Comparison of ENCODE assay signal across 1 mouse cellular context in the genomic region with DNA sequence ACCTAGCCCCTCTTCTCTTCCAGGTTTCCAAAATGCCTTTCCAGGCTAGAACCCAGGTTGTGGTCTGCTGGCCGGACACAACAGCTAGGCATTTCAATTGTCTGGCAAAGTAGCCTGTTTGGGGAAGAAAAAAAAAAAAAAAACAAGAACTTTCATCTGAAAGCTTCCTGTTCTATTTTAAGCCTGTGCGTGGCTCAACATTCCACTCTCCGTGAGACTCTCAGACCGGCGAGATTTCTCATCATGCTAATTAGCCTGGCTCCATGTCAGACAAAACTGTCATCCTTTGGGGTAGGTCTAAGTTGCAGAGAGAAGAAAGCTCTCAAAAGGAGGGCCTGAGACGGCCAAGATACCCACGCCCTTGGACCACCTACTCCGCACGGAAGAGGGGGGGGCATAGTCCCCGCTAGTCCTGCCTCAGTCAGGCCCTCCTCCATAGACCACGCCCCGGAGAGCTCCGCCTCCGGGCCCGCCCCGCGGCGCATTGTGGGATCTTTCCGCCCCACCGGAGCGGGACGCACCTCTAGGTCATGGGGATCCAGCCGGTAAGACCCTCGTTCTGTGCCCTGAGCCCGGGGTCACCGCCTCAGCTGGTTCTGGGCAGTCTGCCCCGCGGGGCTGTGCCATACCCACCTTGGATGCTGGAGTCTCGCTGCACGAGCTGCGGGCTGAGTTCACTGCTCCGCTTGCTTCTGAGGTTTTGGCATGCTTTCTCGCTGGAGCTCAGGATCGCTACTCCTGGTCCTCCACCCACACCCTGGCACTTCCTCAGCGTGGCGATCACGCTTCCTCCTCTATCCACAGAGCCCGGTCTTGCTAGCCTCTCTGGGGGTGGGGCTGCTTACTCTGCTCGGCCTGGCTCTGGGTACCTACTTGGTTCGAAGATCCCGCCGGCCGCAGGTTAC.
A peak's percentile ranks its signal among the peaks of the same experiment; 100 is the strongest.
TF ChIP-seq lines count a peak whose summit lies in the region.

A gene (plus strand): TSS at position 51 of the 905 bp plus-strand sequence.

TF ChIP-seq in MEL, 35 proteins besides CTCF, POLR2A, EP300 and RAD21 (continued from another document):
- TF ChIP-seq ZNF384 (IDR thresholded peaks at IDR 0.05; ENCODE audit: low read depth, low read length) (peak; percentile 86), TBP (IDR thresholded peaks at IDR 0.05; ENCODE audit: low read depth, low read length) (peak; percentile 55), SIN3A (IDR thresholded peaks at IDR 0.05; ENCODE audit: low read length) (no peak), HCFC1 (IDR thresholded peaks at IDR 0.05; ENCODE audit: low read depth, low read length) (peak; percentile 64; the same call in 1 of the 2 replicates), MAZ (IDR thresholded peaks at IDR 0.05; ENCODE audit: low read depth, low read length) (no peak), KAT2A (conservative IDR thresholded peaks at IDR 0.05; ENCODE audit: low read depth, low read length) (no peak), ETS1 (IDR thresholded peaks at IDR 0.05; ENCODE audit: low read depth, low read length) (no peak), JUND (IDR thresholded peaks at IDR 0.05; ENCODE audit: low read depth, low read length) (no peak), MAX (IDR thresholded peaks at IDR 0.05; ENCODE audit: low read length) (peak; percentile 40; the same call in 1 of the 2 replicates), GATA1 (IDR thresholded peaks at IDR 0.05; ENCODE audit: low read depth, low read length) (no peak), POLR2AphosphoS2 (IDR thresholded peaks at IDR 0.05; ENCODE audit: low read length) (peak; percentile 89)
